In the genomic region with DNA sequence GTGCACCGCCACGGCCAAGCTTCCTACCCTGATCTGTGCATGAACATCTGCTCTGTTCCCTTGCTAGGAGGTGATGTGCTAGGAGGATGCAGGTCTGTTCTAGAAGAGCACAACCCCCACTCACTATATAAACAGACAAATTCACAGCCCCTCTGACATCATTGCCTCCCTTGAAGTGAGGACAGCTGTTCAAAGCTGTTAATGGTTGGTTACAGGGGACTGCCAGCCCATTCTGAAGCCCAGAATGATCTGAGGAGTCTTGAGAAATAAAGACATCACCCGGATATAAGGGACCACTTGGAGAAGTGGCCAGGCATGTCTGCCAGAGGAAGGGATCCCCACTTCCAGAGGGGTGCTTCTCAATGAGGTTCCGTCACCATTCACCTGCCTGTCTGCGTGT, we compare ENCODE assay signal across 15 mouse cellular contexts. TPM values are rescaled to one million over a fixed set of nuclear protein-coding genes. Genes with fewer than 3 reads are reported as not detected.
A peak's percentile ranks its signal among the peaks of the same experiment; 100 is the strongest.
DNase-seq lines count a peak whose midpoint lies in the region; ATAC-seq and TF ChIP-seq lines count a peak whose summit lies in the region.
"Had no signal": no experiment of that assay in that cellular context is flagged by ENCODE, and none has a peak within 500 bp of the region (broad histone marks: within the 10 kb centered on the region; RNA-seq: fewer than 3 reads in every experiment).

No protein-coding gene starts in this region.

- no peaks in the 10 kb centered on the region for H3K27me3 ChIP-seq in kidney, adult 2 months (replicated peaks; ENCODE audit: control insufficient read depth, insufficient read depth, low read length)
- H3K27me3 ChIP-seq in lung, embryonic 16.5 days (ENCODE audit: control insufficient read depth, insufficient read depth, low read depth, low read length) = no peaks in the 10 kb centered on the region
- no peaks in the 10 kb centered on the region for H3K27me3 ChIP-seq in intestine, embryonic 15.5 days (replicated peaks)
- H3K27me3 ChIP-seq in stomach, embryonic 15.5 days (replicated peaks) = no peaks in the 10 kb centered on the region
- H3K27me3 ChIP-seq in forebrain, embryonic 10.5 days (ENCODE audit: poor library complexity, severe bottlenecking) = no peaks in the 10 kb centered on the region
- H3K27me3 ChIP-seq: hindbrain, embryonic 15.5 days had no signal

- H3K4me2 ChIP-seq in lung, embryonic 16.5 days (ENCODE audit: low read depth, low read length) = no peak overlapping the region
- no peak overlapping the region for H3K4me2 ChIP-seq in intestine, embryonic 15.5 days (replicated peaks)
- no peak overlapping the region for H3K4me2 ChIP-seq in stomach, embryonic 15.5 days
- H3K4me2 ChIP-seq: hindbrain, embryonic 15.5 days had no signal

- 0 out of 2 replicates have a peak overlapping the region, but pooled peaks have one; percentile 10 for H3K27ac ChIP-seq in kidney, adult 2 months (ENCODE audit: insufficient read depth, low read depth, low read length)
- H3K27ac ChIP-seq in lung, embryonic 16.5 days (ENCODE audit: low read length) = peak overlapping the region; percentile 72
- H3K27ac ChIP-seq in intestine, embryonic 15.5 days = peak overlapping the region; percentile 69
- H3K27ac ChIP-seq in stomach, embryonic 15.5 days = peak overlapping the region; percentile 75
- H3K27ac ChIP-seq in forebrain, embryonic 10.5 days = no peak overlapping the region

- 0 out of 2 replicates have a peak, but pooled peaks have one; percentile 14 for ATAC-seq in lung, embryonic 16.5 days (ENCODE audit: low read depth)
- no peak for ATAC-seq in intestine, embryonic 15.5 days
- no peak for ATAC-seq in stomach, embryonic 15.5 days (ENCODE audit: insufficient read depth, low FRiP score, low read depth)
- ATAC-seq: forebrain, postnatal 0 days had no signal

- no peaks in the 10 kb centered on the region; the same call in 1 of the 2 replicates for H3K36me3 ChIP-seq in kidney, adult 2 months (ENCODE audit: control insufficient read depth, insufficient read depth, low read length)
- no peaks in the 10 kb centered on the region; the same call in 1 of the 2 replicates for H3K36me3 ChIP-seq in lung, embryonic 16.5 days (ENCODE audit: control insufficient read depth, insufficient read depth, low read length)
- H3K36me3 ChIP-seq in intestine, embryonic 15.5 days = no peaks in the 10 kb centered on the region; the same call in 1 of the 2 replicates
- H3K36me3 ChIP-seq in stomach, embryonic 15.5 days = peaks cover 6% of the 10 kb centered on the region; the same call in 1 of the 2 replicates
- peaks cover 11% of the 10 kb centered on the region for H3K36me3 ChIP-seq in forebrain, embryonic 10.5 days (replicated peaks)
- H3K36me3 ChIP-seq: hindbrain, embryonic 15.5 days had no signal

- H3K4me1 ChIP-seq in kidney, adult 2 months (ENCODE audit: control insufficient read depth, insufficient read depth, low read length) = peaks cover 30% of the 10 kb centered on the region
- H3K4me1 ChIP-seq in lung, embryonic 16.5 days (replicated peaks; ENCODE audit: control insufficient read depth, insufficient read depth, low read length) = peaks cover 48% of the 10 kb centered on the region
- peaks cover 37% of the 10 kb centered on the region for H3K4me1 ChIP-seq in intestine, embryonic 15.5 days (replicated peaks)
- peaks cover 41% of the 10 kb centered on the region for H3K4me1 ChIP-seq in stomach, embryonic 15.5 days
- H3K4me1 ChIP-seq in forebrain, embryonic 10.5 days = peaks cover 33% of the 10 kb centered on the region

- DNase-seq in kidney, adult 2 months = no peak
- no peak for DNase-seq in kidney, postnatal 25 days
- DNase-seq in lung, adult 18-20 months = no peak
- no peak for DNase-seq in ovary, postnatal 36 days (ENCODE audit: low spot score)
- no peak for DNase-seq in forebrain, embryonic 10.5 days (ENCODE audit: extremely low spot score, low spot score)
- DNase-seq: adrenal gland, postnatal 10 days; cerebellum, adult 8-10 months; forebrain, postnatal 0 days; layer of hippocampus, postnatal 36 days; thymus, postnatal 4 days had no signal

- no peak overlapping the region for H3K9ac ChIP-seq in lung, embryonic 16.5 days (ENCODE audit: low read length)
- H3K9ac ChIP-seq in intestine, embryonic 15.5 days = no peak overlapping the region
- no peak overlapping the region for H3K9ac ChIP-seq in stomach, embryonic 15.5 days
- H3K9ac ChIP-seq: forebrain, postnatal 0 days; hindbrain, embryonic 15.5 days had no signal

- TF ChIP-seq CTCF in kidney, adult 2 months (conservative IDR thresholded peaks at IDR 0.05; ENCODE audit: insufficient read depth, insufficient read length, low read depth, low read length) = no peak

- no peak overlapping the region for H3K4me3 ChIP-seq in kidney, adult 2 months (ENCODE audit: insufficient read depth, low read depth, low read length)
- H3K4me3 ChIP-seq in lung, embryonic 16.5 days (ENCODE audit: low read length) = no peak overlapping the region
- H3K4me3 ChIP-seq in intestine, embryonic 15.5 days (replicated peaks) = no peak overlapping the region
- H3K4me3 ChIP-seq in stomach, embryonic 15.5 days (replicated peaks) = no peak overlapping the region
- no peak overlapping the region for H3K4me3 ChIP-seq in forebrain, embryonic 10.5 days
- H3K4me3 ChIP-seq: erythroblast, embryonic 14.5 days; hindbrain, embryonic 15.5 days had no signal

- no peaks in the 10 kb centered on the region for H3K9me3 ChIP-seq in lung, embryonic 16.5 days (ENCODE audit: control insufficient read depth, low read length)
- H3K9me3 ChIP-seq in intestine, embryonic 15.5 days = no peaks in the 10 kb centered on the region
- H3K9me3 ChIP-seq in stomach, embryonic 15.5 days = no peaks in the 10 kb centered on the region
- no peaks in the 10 kb centered on the region for H3K9me3 ChIP-seq in forebrain, embryonic 10.5 days
- H3K9me3 ChIP-seq: hindbrain, embryonic 15.5 days had no signal

- no peak for TF ChIP-seq POLR2A in kidney, adult 2 months (IDR thresholded peaks at IDR 0.05; ENCODE audit: low read depth, low read length)

- WGBS in kidney, adult 2 months = 88% methylated on average over 5 of the region's 5 CpGs
- WGBS in lung, embryonic 16.5 days = 59% methylated on average over 5 of the region's 5 CpGs
- 55% methylated on average over 5 of the region's 5 CpGs for WGBS in intestine, embryonic 15.5 days
- 75% methylated on average over 5 of the region's 5 CpGs for WGBS in stomach, embryonic 15.5 days
- 94% methylated on average over 5 of the region's 5 CpGs for WGBS in forebrain, embryonic 10.5 days

RNA-seq across cellular contexts. Expression of a gene that starts 48.9 kb away (rescaled TPM):
- polyA plus RNA-seq in kidney, adult 2 months (2012; rRNA removed) = 14.9 and 16.5 TPM in 2 replicates
- polyA plus RNA-seq in lung, embryonic 16.5 days (2015; fragmentation: Nextera tagmentation; extraction: Ambion mirVana) = 43.8 and 49.9 TPM in 2 replicates
- 55.9 and 56.0 TPM in 2 replicates for polyA plus RNA-seq in intestine, embryonic 15.5 days (2015; fragmentation: Nextera tagmentation; extraction: Ambion mirVana)
- polyA plus RNA-seq in stomach, embryonic 15.5 days (2015; fragmentation: Nextera tagmentation; extraction: Ambion mirVana) = 56.3 and 61.1 TPM in 2 replicates
- polyA plus RNA-seq in forebrain, embryonic 10.5 days (2016; fragmentation: Nextera tagmentation; extraction: Ambion mirVana) = 107 and 111 TPM in 2 replicates
